Mouse (Mus musculus): Measurements from ENCODE around the gene Asns. TPM values are rescaled to one million over a fixed set of nuclear protein-coding genes. Genes with fewer than 3 reads are reported as not detected.
A peak's percentile ranks its signal among the peaks of the same experiment; 100 is the strongest.

Gene Asns
- total and polyA plus RNA-seq, 2 experiments from 2014 or later, result 8.7 to 16.3 TPM

DNA sequence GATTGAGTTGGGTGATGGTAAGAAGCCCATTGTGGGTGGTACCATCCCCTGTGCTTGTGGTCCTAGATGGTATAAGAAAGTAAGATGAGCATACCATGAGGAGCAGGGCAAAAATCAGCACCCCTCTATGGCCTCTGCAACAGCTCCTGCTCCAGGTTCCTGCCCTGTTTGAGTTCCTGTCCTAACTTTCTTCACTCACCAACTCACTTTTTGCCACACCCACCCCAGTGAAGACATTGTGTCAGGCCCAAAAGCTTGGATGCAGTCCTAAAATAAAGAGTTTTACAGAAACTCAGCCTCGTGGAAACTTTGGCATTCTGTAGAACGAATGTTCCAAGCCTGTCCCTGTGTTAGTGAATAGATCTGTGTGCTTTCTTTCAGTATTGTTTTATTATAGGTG is 36.1 kb upstream of the Asns start:
- Histone ChIP-seq H3K9me3 (replicated peaks; ENCODE audit: control insufficient read depth, low read length) (0 out of 2 replicates have a peak, but pooled peaks cover 3% of the 10 kb centered on the region), H3K27me3 (ENCODE audit: control insufficient read depth, insufficient read depth, low read length) (no peaks in the 10 kb centered on the region), H3K4me2 (ENCODE audit: low read depth, low read length) (no peak overlapping the region), H3K27ac (ENCODE audit: low read depth) (no peak overlapping the region), H3K36me3 (replicated peaks; ENCODE audit: control insufficient read depth, insufficient read depth, low read length) (no peaks in the 10 kb centered on the region), H3K4me3 (ENCODE audit: low read depth, low read length) (no peak overlapping the region), H3K4me1 (ENCODE audit: control insufficient read depth, insufficient read depth) (no peaks in the 10 kb centered on the region), H3K9ac (replicated peaks; ENCODE audit: low read depth, low read length) (no peak overlapping the region)
- no peak for DNase-seq (ENCODE audit: low spot score)
- TF ChIP-seq EP300 (IDR thresholded peaks at IDR 0.05; ENCODE audit: low read depth) (no peak), CTCF (IDR thresholded peaks at IDR 0.05; ENCODE audit: low read depth) (no peak)
- 66% methylated on average over 2 of the region's 2 CpGs for WGBS
- ATAC-seq (ENCODE audit: insufficient read depth, low read depth), result no peak

DNA sequence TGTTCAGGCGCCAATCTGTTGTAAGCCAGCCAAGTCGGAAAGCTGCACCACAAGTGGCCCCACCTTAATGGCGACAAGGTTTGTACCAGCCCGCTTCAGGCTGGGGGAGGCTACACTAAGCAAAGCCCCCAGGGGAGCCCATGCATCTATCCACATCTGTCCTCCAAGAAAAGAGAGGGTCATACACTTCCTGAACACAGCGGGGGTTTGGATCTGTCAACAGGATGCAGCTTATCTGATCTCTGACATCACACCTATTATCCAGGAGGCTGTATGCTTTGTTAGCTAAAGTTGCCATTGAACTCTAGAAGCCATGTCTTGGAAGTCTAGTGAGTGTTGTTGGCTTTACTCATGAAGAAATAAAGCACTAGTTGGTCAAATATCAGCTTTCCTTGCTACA is 35.2 kb upstream of the Asns start:
- 75% methylated on average over 5 of the region's 5 CpGs for WGBS
- DNase-seq (ENCODE audit: low spot score) (no peak), ATAC-seq (ENCODE audit: insufficient read depth, low read depth) (no peak)
- Histone ChIP-seq H3K9me3 (replicated peaks; ENCODE audit: control insufficient read depth, low read length) (0 out of 2 replicates have a peak, but pooled peaks cover 3% of the 10 kb centered on the region), H3K4me2 (ENCODE audit: low read depth, low read length) (no peak overlapping the region), H3K4me1 (ENCODE audit: control insufficient read depth, insufficient read depth) (no peaks in the 10 kb centered on the region), H3K9ac (replicated peaks; ENCODE audit: low read depth, low read length) (no peak overlapping the region), H3K27ac (ENCODE audit: low read depth) (no peak overlapping the region), H3K27me3 (ENCODE audit: control insufficient read depth, insufficient read depth, low read length) (no peaks in the 10 kb centered on the region), H3K36me3 (replicated peaks; ENCODE audit: control insufficient read depth, insufficient read depth, low read length) (no peaks in the 10 kb centered on the region), H3K4me3 (ENCODE audit: low read depth, low read length) (no peak overlapping the region)
- no peak for TF ChIP-seq EP300 (IDR thresholded peaks at IDR 0.05; ENCODE audit: low read depth)
- TF ChIP-seq CTCF (IDR thresholded peaks at IDR 0.05; ENCODE audit: low read depth), result no peak

DNA sequence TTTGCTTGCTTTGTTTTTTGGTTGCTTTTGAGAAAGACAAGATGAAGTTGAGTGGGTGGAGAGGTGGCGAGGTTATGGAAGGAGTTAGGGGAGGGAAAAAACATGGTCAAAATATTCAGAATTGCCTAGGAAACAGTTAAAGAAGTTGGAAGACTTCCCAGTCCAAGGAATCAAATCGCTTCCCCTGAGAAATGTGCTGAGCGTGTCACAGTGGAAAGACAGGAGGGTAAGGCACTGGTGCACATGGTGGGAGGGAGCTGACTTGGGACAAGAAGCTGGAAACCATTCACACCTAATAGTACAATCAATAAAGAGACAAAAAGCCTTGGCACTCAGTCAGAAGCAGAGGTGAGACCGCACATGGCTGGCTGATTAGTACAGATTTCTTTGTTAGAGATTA is 23.2 kb upstream of the Asns start:
- H3K4me2 ChIP-seq (ENCODE audit: low read depth, low read length), result no peak overlapping the region
- no peak for TF ChIP-seq CTCF (IDR thresholded peaks at IDR 0.05; ENCODE audit: low read depth)
- no peak for TF ChIP-seq EP300 (IDR thresholded peaks at IDR 0.05; ENCODE audit: low read depth)
- no peaks in the 10 kb centered on the region for H3K9me3 ChIP-seq (replicated peaks; ENCODE audit: control insufficient read depth, low read length)
- H3K27me3 ChIP-seq (ENCODE audit: control insufficient read depth, insufficient read depth, low read length), result no peaks in the 10 kb centered on the region
- no peak overlapping the region for H3K4me3 ChIP-seq (ENCODE audit: low read depth, low read length)
- ATAC-seq (ENCODE audit: insufficient read depth, low read depth) (no peak), DNase-seq (ENCODE audit: low spot score) (peak; percentile 14)
- H3K36me3 ChIP-seq (replicated peaks; ENCODE audit: control insufficient read depth, insufficient read depth, low read length), result no peaks in the 10 kb centered on the region
- WGBS, result 58% methylated on average over 4 of the region's 4 CpGs
- H3K4me1 ChIP-seq (ENCODE audit: control insufficient read depth, insufficient read depth), result no peaks in the 10 kb centered on the region
- H3K27ac ChIP-seq (ENCODE audit: low read depth), result no peak overlapping the region
- H3K9ac ChIP-seq (replicated peaks; ENCODE audit: low read depth, low read length), result no peak overlapping the region

DNA sequence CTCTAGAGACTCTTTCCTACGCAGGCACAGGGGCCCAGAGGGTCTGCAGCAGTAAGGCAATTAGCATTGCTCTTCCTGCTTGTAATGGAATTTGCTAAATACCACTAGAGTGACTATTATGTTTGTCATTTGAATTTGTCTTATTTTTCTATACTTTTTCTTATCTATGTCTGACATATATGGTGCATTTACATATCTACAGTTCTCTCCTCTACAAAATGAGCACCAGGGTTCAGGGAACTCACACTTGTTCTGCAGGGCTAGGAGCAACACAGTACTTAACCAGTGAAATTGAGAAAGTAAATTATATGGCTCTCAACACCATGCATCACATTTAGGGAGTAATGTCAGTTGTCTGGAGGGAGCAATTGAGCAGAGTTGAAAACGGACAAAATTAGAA is 21.2 kb upstream of the Asns start:
- H3K36me3 ChIP-seq (replicated peaks; ENCODE audit: control insufficient read depth, insufficient read depth, low read length), result no peaks in the 10 kb centered on the region
- TF ChIP-seq CTCF (IDR thresholded peaks at IDR 0.05; ENCODE audit: low read depth) (no peak), EP300 (IDR thresholded peaks at IDR 0.05; ENCODE audit: low read depth) (no peak)
- whole genome bisulfite sequencing, result 54% methylated on average over 2 of the region's 2 CpGs
- H3K4me1 ChIP-seq (ENCODE audit: control insufficient read depth, insufficient read depth), result no peaks in the 10 kb centered on the region
- no peaks in the 10 kb centered on the region for H3K27me3 ChIP-seq (ENCODE audit: control insufficient read depth, insufficient read depth, low read length)
- DNase-seq (ENCODE audit: low spot score) (no peak), ATAC-seq (ENCODE audit: insufficient read depth, low read depth) (no peak)
- no peak overlapping the region for H3K4me2 ChIP-seq (ENCODE audit: low read depth, low read length)
- H3K9me3 ChIP-seq (replicated peaks; ENCODE audit: control insufficient read depth, low read length), result no peaks in the 10 kb centered on the region
- H3K9ac ChIP-seq (replicated peaks; ENCODE audit: low read depth, low read length), result no peak overlapping the region
- no peak overlapping the region for H3K4me3 ChIP-seq (ENCODE audit: low read depth, low read length)
- H3K27ac ChIP-seq (ENCODE audit: low read depth), result no peak overlapping the region

DNA sequence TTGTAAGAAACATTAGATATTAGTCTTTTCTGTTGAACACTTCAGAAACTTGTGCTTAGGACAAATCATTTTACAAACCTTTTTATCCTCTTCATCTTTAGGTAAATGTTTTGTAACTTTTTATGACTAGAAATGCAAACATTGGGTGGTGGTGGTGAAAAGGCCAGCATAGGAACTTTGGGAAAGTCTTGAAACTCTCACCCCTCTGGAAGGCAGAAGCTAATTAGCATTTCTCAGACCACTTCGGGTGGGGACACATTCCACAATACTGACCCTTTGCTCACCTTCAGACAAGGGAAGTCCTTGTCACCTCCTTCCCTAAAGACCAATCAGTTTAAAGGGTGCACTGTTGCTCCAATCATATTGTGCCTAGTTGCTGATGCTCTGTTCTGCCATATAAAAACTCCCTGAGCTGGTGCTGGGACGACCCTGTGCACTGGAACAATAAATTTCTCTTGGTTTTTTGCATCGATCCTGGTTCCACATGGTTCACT is 18.8 kb upstream of the Asns start:
- Histone ChIP-seq H3K27me3 (ENCODE audit: control insufficient read depth, insufficient read depth, low read length) (no peaks in the 10 kb centered on the region), H3K27ac (ENCODE audit: low read depth) (no peak overlapping the region), H3K4me3 (ENCODE audit: low read depth, low read length) (no peak overlapping the region), H3K9me3 (replicated peaks; ENCODE audit: control insufficient read depth, low read length) (no peaks in the 10 kb centered on the region), H3K4me1 (ENCODE audit: control insufficient read depth, insufficient read depth) (no peaks in the 10 kb centered on the region), H3K9ac (replicated peaks; ENCODE audit: low read depth, low read length) (no peak overlapping the region), H3K4me2 (ENCODE audit: low read depth, low read length) (no peak overlapping the region), H3K36me3 (replicated peaks; ENCODE audit: control insufficient read depth, insufficient read depth, low read length) (no peaks in the 10 kb centered on the region)
- TF ChIP-seq CTCF (IDR thresholded peaks at IDR 0.05; ENCODE audit: low read depth) (no peak), EP300 (IDR thresholded peaks at IDR 0.05; ENCODE audit: low read depth) (no peak)
- no peak for ATAC-seq (ENCODE audit: insufficient read depth, low read depth)
- WGBS, result 65% methylated on average over 3 of the region's 3 CpGs
- no peak for DNase-seq (ENCODE audit: low spot score)

DNA sequence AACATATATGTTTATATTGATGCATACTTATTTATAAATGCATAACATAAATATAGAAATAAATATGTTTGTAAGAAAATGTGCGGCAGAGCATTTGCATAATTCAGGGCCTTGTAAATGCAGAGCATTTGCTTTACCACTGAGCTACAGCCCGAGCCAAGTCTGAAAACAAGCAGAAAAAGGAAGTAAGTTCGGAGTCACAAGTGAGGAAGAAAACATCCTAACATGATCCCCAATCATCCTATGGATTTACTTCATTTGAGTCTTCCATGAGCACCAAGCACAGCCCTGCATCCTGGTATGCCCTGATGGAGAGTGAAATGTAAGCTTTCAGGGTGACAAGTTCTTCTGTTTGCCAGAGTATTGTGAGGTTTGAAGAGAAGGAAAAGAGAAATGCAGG is 15.2 kb upstream of the Asns start:
- no peaks in the 10 kb centered on the region for H3K9me3 ChIP-seq (replicated peaks; ENCODE audit: control insufficient read depth, low read length)
- TF ChIP-seq CTCF (IDR thresholded peaks at IDR 0.05; ENCODE audit: low read depth), result no peak
- H3K4me3 ChIP-seq (ENCODE audit: low read depth, low read length), result no peak overlapping the region
- no peak overlapping the region for H3K27ac ChIP-seq (ENCODE audit: low read depth)
- H3K27me3 ChIP-seq (ENCODE audit: control insufficient read depth, insufficient read depth, low read length), result no peaks in the 10 kb centered on the region
- ATAC-seq (ENCODE audit: insufficient read depth, low read depth) (no peak), DNase-seq (ENCODE audit: low spot score) (no peak)
- WGBS, result 72% methylated on average over 3 of the region's 3 CpGs
- no peaks in the 10 kb centered on the region for H3K4me1 ChIP-seq (ENCODE audit: control insufficient read depth, insufficient read depth)
- H3K36me3 ChIP-seq (replicated peaks; ENCODE audit: control insufficient read depth, insufficient read depth, low read length), result no peaks in the 10 kb centered on the region
- no peak overlapping the region for H3K9ac ChIP-seq (replicated peaks; ENCODE audit: low read depth, low read length)
- no peak overlapping the region for H3K4me2 ChIP-seq (ENCODE audit: low read depth, low read length)

All from heart, postnatal 0 days (tissue).